Mouse (Mus musculus): ENCODE results near the gene Gprc5a. TPM values are rescaled to one million over a fixed set of nuclear protein-coding genes. Genes with fewer than 3 reads are reported as not detected.

The Gprc5a gene
- 1.9 TPM for total RNA-seq (2023)

DNA sequence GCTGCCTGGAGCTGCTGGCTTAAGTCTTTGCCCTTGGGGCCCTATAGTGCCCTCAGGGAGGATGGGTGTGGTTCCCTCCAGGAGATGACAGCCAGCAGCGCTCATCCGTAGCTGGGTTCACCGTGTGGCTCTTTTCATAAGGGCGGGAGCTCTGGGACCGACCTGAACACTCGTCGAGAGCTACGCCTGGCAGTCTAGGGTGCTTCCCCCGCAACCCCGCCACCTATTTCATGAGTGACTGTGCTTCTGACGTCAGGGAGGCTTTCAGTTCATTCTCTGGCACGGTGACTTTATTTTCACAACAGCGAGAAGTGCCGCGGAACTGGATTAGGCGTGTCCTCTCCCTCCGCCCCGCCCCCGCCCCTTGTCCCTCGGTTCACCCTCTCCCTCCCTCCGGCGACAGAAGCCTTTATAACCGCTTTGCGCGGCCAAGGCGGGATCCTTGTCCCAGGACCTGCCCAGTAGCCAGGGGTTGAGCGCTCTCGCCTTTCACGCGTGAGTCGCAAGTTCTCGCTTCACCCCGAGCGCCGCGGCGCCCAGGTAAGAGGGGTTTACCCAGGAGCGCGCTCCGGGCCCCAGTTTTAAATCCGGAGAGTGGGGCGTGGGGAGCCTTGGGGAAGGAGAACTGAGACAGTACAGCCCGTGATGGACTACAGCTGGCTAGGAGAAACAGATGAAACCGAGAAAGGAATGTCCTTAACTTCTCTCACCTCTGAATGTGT lies at the start of gene Gprc5a:
Gprc5a (plus strand) TSS at position 416 of the 722 bp plus-strand sequence.

GRCm38 (mm10) chr6:135118183-135118582 lies 52.7 kb downstream of the Gprc5a start, which contains the start of gene Gprc5d:
Gprc5d (minus strand) TSS chr6:135118283.

Other genes with a start within 250 kb of the Gprc5a start
- 15.5 TPM for gene Crebl2, start 235.5 kb upstream of the Gprc5a start, total RNA-seq (2023)
- gene Gpr19, start 167.1 kb upstream of the Gprc5a start, total RNA-seq (2023): 17.3 TPM
- 260 TPM for gene Cdkn1b, start 145.2 kb upstream of the Gprc5a start, total RNA-seq (2023)
- 0.21 TPM for gene Apold1, start 83.9 kb upstream of the Gprc5a start, total RNA-seq (2023)
- gene Ddx47, start 54.0 kb upstream of the Gprc5a start, total RNA-seq (2023): 156 TPM
- not detected for gene Gprc5d, start 52.6 kb downstream of the Gprc5a start, total RNA-seq (2023)
- gene Fam234b, start 132.3 kb downstream of the Gprc5a start, total RNA-seq (2023): 20.1 TPM
- 10.9 TPM for gene Hebp1, start 132.4 kb downstream of the Gprc5a start, total RNA-seq (2023)
- not detected for gene Gsg1, start 188.7 kb downstream of the Gprc5a start, total RNA-seq (2023)
- gene Pbp2, start 244.8 kb downstream of the Gprc5a start, total RNA-seq (2023): not detected

Data from CD4-positive naive resting alpha-beta T cell, adult 76 days (primary cell).